Mouse (Mus musculus): ENCODE measurements around the gene Mto1.
A peak's percentile ranks its signal among the peaks of the same experiment; 100 is the strongest.

Gene Mto1

GRCm38 (mm10) chr9:78447973-78448873 is at the start of gene Mto1, which contains the start of gene Gm17324:
Mto1 (plus strand) TSS chr9:78448208.
Gm17324 (minus strand) TSS chr9:78448786.
- peak; percentile 86 to 88 for DNase-seq

GRCm38 (mm10) chr9:78400570-78400969 is 47.4 kb upstream of the Mto1 start:
- no peak for DNase-seq

GRCm38 (mm10) chr9:78401596-78401995 is 46.4 kb upstream of the Mto1 start:
- DNase-seq = no peak

- no peak for DNase-seq
Measured at GRCm38 (mm10) chr9:78427362-78427781, 20.6 kb upstream of the Mto1 start.

GRCm38 (mm10) chr9:78428185-78428584 is 19.8 kb upstream of the Mto1 start:
- DNase-seq = no peak

- no peak for DNase-seq
Measured at GRCm38 (mm10) chr9:78428870-78429432, 19.1 kb upstream of the Mto1 start.

- DNase-seq = no peak
Measured at GRCm38 (mm10) chr9:78429551-78429950, 18.5 kb upstream of the Mto1 start.

- no peak for DNase-seq
Measured at GRCm38 (mm10) chr9:78430486-78430885, 17.5 kb upstream of the Mto1 start.

GRCm38 (mm10) chr9:78432471-78432870 is 15.5 kb upstream of the Mto1 start:
- no peak for DNase-seq

- DNase-seq = no peak
Measured at GRCm38 (mm10) chr9:78439426-78439825, 8.6 kb upstream of the Mto1 start.

GRCm38 (mm10) chr9:78442237-78442578 is 5.8 kb upstream of the Mto1 start:
- no peak for DNase-seq

- peak; percentile 79 to 80 for DNase-seq
Measured at GRCm38 (mm10) chr9:78442579-78443392, 5.2 kb upstream of the Mto1 start, which contains the start of gene Cgas. Cgas (minus strand) TSS chr9:78443237.

GRCm38 (mm10) chr9:78447606-78447972 is 419 bp upstream of the Mto1 start:
- DNase-seq = no peak

- DNase-seq = no peak
Measured at GRCm38 (mm10) chr9:78450404-78450803, 2.4 kb downstream of the Mto1 start.

- peak; percentile 25 to 50 for DNase-seq
Measured at GRCm38 (mm10) chr9:78451382-78451781, 3.4 kb downstream of the Mto1 start.

GRCm38 (mm10) chr9:78457026-78457425 is 9.0 kb downstream of the Mto1 start:
- no peak for DNase-seq

GRCm38 (mm10) chr9:78463337-78463736 is 15.3 kb downstream of the Mto1 start:
- no peak for DNase-seq

- no peak for DNase-seq
Measured at GRCm38 (mm10) chr9:78465725-78466124, 17.7 kb downstream of the Mto1 start.

- DNase-seq = no peak
Measured at GRCm38 (mm10) chr9:78473588-78473987, 25.6 kb downstream of the Mto1 start.

- no peak for DNase-seq
Measured at GRCm38 (mm10) chr9:78474270-78474669, 26.3 kb downstream of the Mto1 start.

GRCm38 (mm10) chr9:78474771-78475382 is 26.9 kb downstream of the Mto1 start:
- no peak for DNase-seq

- no peak for DNase-seq
Measured at GRCm38 (mm10) chr9:78475383-78475780, 27.4 kb downstream of the Mto1 start.

- no peak for DNase-seq
Measured at GRCm38 (mm10) chr9:78475873-78476272, 27.9 kb downstream of the Mto1 start.
